In genomic region chr14:62893642-62894180, GRCm38 (mm10) we compare ENCODE assay signal across 6 mouse cellular contexts. TPM values are rescaled to one million over a fixed set of nuclear protein-coding genes. Genes with fewer than 3 reads are reported as not detected.
DNase-seq lines count a peak whose midpoint lies in the region; ATAC-seq and TF ChIP-seq lines count a peak whose summit lies in the region.
"Not testable (repeated sequence)": the region's sequence is repeated elsewhere in the genome, so short reads cannot be mapped to it uniquely, and the experiment has no call there.

No protein-coding gene starts in this region.

- not testable (repeated sequence) for TF ChIP-seq POLR2A in cerebellum, adult 2 months (IDR thresholded peaks at IDR 0.05; ENCODE audit: borderline replicate concordance, insufficient read depth, low read length)

- not testable (repeated sequence) for H3K4me3 ChIP-seq in cerebellum, adult 2 months (replicated peaks; ENCODE audit: insufficient read depth, low read depth, low read length); gastrocnemius, adult 2 months; heart, embryonic 10.5 days; kidney, embryonic 14.5 days (ENCODE audit: low read length); layer of hippocampus, adult 2 months; midbrain, embryonic 11.5 days (ENCODE audit: low read depth, low read length)

- H3K9me3 ChIP-seq in heart, embryonic 10.5 days; kidney, embryonic 14.5 days (ENCODE audit: control insufficient read depth, low read length); midbrain, embryonic 11.5 days (ENCODE audit: control insufficient read depth, low read length): not testable (repeated sequence)

- intact Hi-C loops in gastrocnemius, adult 2 months (cut with DNase I): not testable (repeated sequence)

- not testable (repeated sequence) for TF ChIP-seq CTCF in cerebellum, adult 2 months (IDR thresholded peaks at IDR 0.05; ENCODE audit: borderline replicate concordance, insufficient read depth, low read depth, low read length); gastrocnemius, adult 2 months (IDR thresholded peaks at IDR 0.05); layer of hippocampus, adult 2 months (conservative IDR thresholded peaks at IDR 0.05)

- H3K4me1 ChIP-seq in cerebellum, adult 2 months (ENCODE audit: control insufficient read depth, insufficient read depth, low read length): peaks cover 29% of the 10 kb centered on the region
- H3K4me1 ChIP-seq in heart, embryonic 10.5 days: peaks cover 16% of the 10 kb centered on the region
- not testable (repeated sequence) for H3K4me1 ChIP-seq in kidney, embryonic 14.5 days (ENCODE audit: control insufficient read depth, insufficient read depth, low read length); midbrain, embryonic 11.5 days (ENCODE audit: control insufficient read depth, insufficient read depth, low read length)

- H3K4me2 ChIP-seq in kidney, embryonic 14.5 days (replicated peaks; ENCODE audit: low read depth, low read length); midbrain, embryonic 11.5 days: not testable (repeated sequence)

- H3K36me3 ChIP-seq in heart, embryonic 10.5 days; kidney, embryonic 14.5 days (ENCODE audit: control insufficient read depth, insufficient read depth, low read length); midbrain, embryonic 11.5 days (ENCODE audit: control insufficient read depth, insufficient read depth, low read length): not testable (repeated sequence)

- ATAC-seq in kidney, embryonic 14.5 days (ENCODE audit: low FRiP score, low TSS enrichment): peak; percentile 69
- ATAC-seq in midbrain, embryonic 11.5 days (ENCODE audit: low FRiP score): not testable (repeated sequence)

- WGBS in cerebellum, adult 2 months: 72% methylated on average over 5 of the region's 5 CpGs
- WGBS in heart, embryonic 10.5 days: 64% methylated on average over 5 of the region's 5 CpGs
- 30% methylated on average over 5 of the region's 5 CpGs for WGBS in kidney, embryonic 14.5 days
- WGBS in midbrain, embryonic 11.5 days: 93% methylated on average over 5 of the region's 5 CpGs

- H3K27me3 ChIP-seq in cerebellum, adult 2 months (ENCODE audit: control insufficient read depth, insufficient read depth, low read length); heart, embryonic 10.5 days (ENCODE audit: insufficient read depth, poor library complexity, severe bottlenecking); kidney, embryonic 14.5 days (ENCODE audit: control insufficient read depth, insufficient read depth, low read length); midbrain, embryonic 11.5 days (ENCODE audit: control insufficient read depth, insufficient read depth, low read length): not testable (repeated sequence)

- DNase-seq in cerebellum, adult 2 months; gastrocnemius, adult 2 months; layer of hippocampus, adult 2 months (ENCODE audit: low spot score in 2 of 2): not testable (repeated sequence)
- peak; percentile 57 for DNase-seq in heart, embryonic 10.5 days (ENCODE audit: low spot score)
- peak; percentile 33 for DNase-seq in midbrain, embryonic 11.5 days (ENCODE audit: low spot score, missing footprints)

- not testable (repeated sequence) for H3K9ac ChIP-seq in kidney, embryonic 14.5 days (ENCODE audit: low read depth, low read length); midbrain, embryonic 11.5 days (ENCODE audit: low read length)

- peak overlapping the region; percentile 95 for H3K27ac ChIP-seq in cerebellum, adult 2 months (ENCODE audit: insufficient read depth, low read length)
- peak overlapping the region; percentile 56; the same call in 1 of the 2 replicates for H3K27ac ChIP-seq in gastrocnemius, adult 2 months
- not testable (repeated sequence) for H3K27ac ChIP-seq in heart, embryonic 10.5 days; kidney, embryonic 14.5 days (ENCODE audit: low read depth, low read length); midbrain, embryonic 11.5 days (ENCODE audit: low read depth, low read length)
- peak overlapping the region; percentile 80 for H3K27ac ChIP-seq in layer of hippocampus, adult 2 months

RNA-seq across cellular contexts. Expression of gene Wdfy2, which starts 56.2 kb away (rescaled TPM):
- polyA plus RNA-seq in cerebellum, adult 2 months (2012; rRNA removed): 15.1 and 15.8 TPM in 2 replicates
- total RNA-seq in gastrocnemius, adult 2 months (2021): 1 to 10 TPM; 8.0 TPM
- polyA plus RNA-seq in heart, embryonic 10.5 days (2016; fragmentation: Nextera tagmentation; extraction: Ambion mirVana): 8.9 and 9.5 TPM in 2 replicates
- polyA plus RNA-seq in kidney, embryonic 14.5 days (2014; fragmentation: Nextera tagmentation; extraction: Ambion mirVana): 5.2 and 12.1 TPM in 2 replicates
- 10 to 100 TPM; 15.2 to 16.5 TPM for total RNA-seq in layer of hippocampus, adult 2 months (2021)
- 14.9 and 15.9 TPM in 2 replicates for polyA plus RNA-seq in midbrain, embryonic 11.5 days (2014; fragmentation: Nextera tagmentation; extraction: Ambion mirVana)
